9 mouse cellular contexts compared by ENCODE assay signal in the genomic region with DNA sequence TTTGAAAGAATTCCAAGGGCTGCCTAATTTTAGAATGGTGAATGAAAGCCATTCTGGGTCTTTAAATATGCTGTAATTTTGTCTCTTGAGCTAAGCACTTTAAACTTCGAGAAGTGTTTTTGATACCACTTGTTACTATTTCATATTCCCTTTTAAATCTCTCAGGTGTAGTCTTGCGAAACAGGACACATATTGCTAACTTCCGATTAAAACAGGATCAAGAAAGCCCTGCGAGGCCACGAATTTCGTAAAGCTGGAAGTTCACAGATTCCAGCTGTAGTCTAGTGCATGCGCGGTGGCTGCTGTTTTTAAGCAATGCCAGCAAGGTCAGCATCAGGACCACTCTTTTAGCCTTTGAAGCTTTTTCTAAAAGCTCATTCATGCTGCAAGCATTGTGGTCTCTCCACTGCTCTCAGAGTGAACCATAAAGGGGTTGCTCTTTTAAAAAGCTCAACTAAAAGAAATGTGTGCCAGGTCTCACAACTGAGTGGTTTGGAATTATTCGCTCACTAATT. TPM values are rescaled to one million over a fixed set of nuclear protein-coding genes. Genes with fewer than 3 reads are reported as not detected.
DNase-seq lines count a peak whose midpoint lies in the region; ATAC-seq and TF ChIP-seq lines count a peak whose summit lies in the region.
"Had no signal": no experiment of that assay in that cellular context is flagged by ENCODE, and none has a peak within 500 bp of the region (broad histone marks: within the 10 kb centered on the region; RNA-seq: fewer than 3 reads in every experiment).

No protein-coding gene starts in this region.

- no peak for TF ChIP-seq CTCF in heart, postnatal 0 days (IDR thresholded peaks at IDR 0.05; ENCODE audit: low read depth)

- no peak for ATAC-seq in heart, postnatal 0 days (ENCODE audit: insufficient read depth, low read depth)
- ATAC-seq in liver, embryonic 12.5 days, result no peak
- no peak for ATAC-seq in neural tube, embryonic 14.5 days (ENCODE audit: low read depth)

- H3K4me1 ChIP-seq in heart, postnatal 0 days (ENCODE audit: control insufficient read depth, insufficient read depth), result no peaks in the 10 kb centered on the region
- peaks cover 23% of the 10 kb centered on the region for H3K4me1 ChIP-seq in liver, embryonic 12.5 days
- H3K4me1 ChIP-seq in neural tube, embryonic 14.5 days (ENCODE audit: control insufficient read depth, insufficient read depth, low read length), result peaks cover 10% of the 10 kb centered on the region; the same call in 1 of the 2 replicates

- peak overlapping the region; percentile 80 for H3K4me2 ChIP-seq in heart, postnatal 0 days (ENCODE audit: low read depth, low read length)
- peak overlapping the region; percentile 85 for H3K4me2 ChIP-seq in liver, embryonic 12.5 days
- H3K4me2 ChIP-seq in neural tube, embryonic 14.5 days (ENCODE audit: low read depth, low read length), result peak overlapping the region; percentile 54

- H3K9me3 ChIP-seq in heart, postnatal 0 days (replicated peaks; ENCODE audit: control insufficient read depth, low read length), result no peaks in the 10 kb centered on the region
- H3K9me3 ChIP-seq in liver, embryonic 12.5 days (replicated peaks), result no peaks in the 10 kb centered on the region
- no peaks in the 10 kb centered on the region for H3K9me3 ChIP-seq in neural tube, embryonic 14.5 days (ENCODE audit: control insufficient read depth, low read length)

- peak; percentile 40 for DNase-seq in adrenal gland, postnatal 10 days
- no peak for DNase-seq in adrenal gland, adult 8-10 months
- DNase-seq in adrenal gland, postnatal 25 days, result peak; percentile 14
- DNase-seq in heart, postnatal 0 days (ENCODE audit: low spot score), result no peak
- DNase-seq in frontal cortex, postnatal 10 days (ENCODE audit: low spot score in 2 of 2), result no peak
- DNase-seq in left cerebral cortex, postnatal 14 days (ENCODE audit: low spot score in 2 of 2), result no peak

- peak overlapping the region; percentile 63; the same call in 1 of the 2 replicates for H3K9ac ChIP-seq in heart, postnatal 0 days (replicated peaks; ENCODE audit: low read depth, low read length)
- H3K9ac ChIP-seq in liver, embryonic 12.5 days, result peak overlapping the region; percentile 46
- H3K9ac ChIP-seq in neural tube, embryonic 14.5 days (replicated peaks; ENCODE audit: low read depth, low read length), result 0 out of 2 replicates have a peak overlapping the region, but pooled peaks have one; percentile 11

- no peaks in the 10 kb centered on the region for H3K27me3 ChIP-seq in heart, postnatal 0 days (ENCODE audit: control insufficient read depth, insufficient read depth, low read length)
- H3K27me3 ChIP-seq in liver, embryonic 12.5 days (replicated peaks), result no peaks in the 10 kb centered on the region
- H3K27me3 ChIP-seq in neural tube, embryonic 14.5 days (ENCODE audit: control insufficient read depth, insufficient read depth, low read length), result no peaks in the 10 kb centered on the region

- WGBS in heart, postnatal 0 days, result 69% methylated on average over 9 of the region's 9 CpGs
- WGBS in liver, embryonic 12.5 days (ENCODE audit: insufficient replicate concordance), result 74% methylated on average over 9 of the region's 9 CpGs
- 49% methylated on average over 9 of the region's 9 CpGs for WGBS in neural tube, embryonic 14.5 days

- H3K4me3 ChIP-seq in heart, postnatal 0 days (ENCODE audit: low read depth, low read length), result peak overlapping the region; percentile 76
- peak overlapping the region; percentile 73 for H3K4me3 ChIP-seq in liver, embryonic 12.5 days
- H3K4me3 ChIP-seq in neural tube, embryonic 14.5 days (ENCODE audit: low read depth, low read length), result peak overlapping the region; percentile 57

- intact Hi-C loops in left cerebral cortex, postnatal 14 days (cut with DNase I), result no loop called here

- H3K27ac ChIP-seq in heart, postnatal 0 days (ENCODE audit: low read depth), result peak overlapping the region; percentile 92
- H3K27ac ChIP-seq in liver, embryonic 12.5 days, result peak overlapping the region; percentile 75
- peak overlapping the region; percentile 86; the same call in 1 of the 2 replicates for H3K27ac ChIP-seq in neural tube, embryonic 14.5 days (ENCODE audit: low read depth, low read length)

- TF ChIP-seq EP300 in heart, postnatal 0 days (IDR thresholded peaks at IDR 0.05; ENCODE audit: low read depth), result no peak

- peaks cover 10% of the 10 kb centered on the region; the same call in 1 of the 2 replicates for H3K36me3 ChIP-seq in heart, postnatal 0 days (replicated peaks; ENCODE audit: control insufficient read depth, insufficient read depth, low read length)
- H3K36me3 ChIP-seq in liver, embryonic 12.5 days, result peaks cover 5% of the 10 kb centered on the region; the same call in 1 of the 2 replicates
- H3K36me3 ChIP-seq in neural tube, embryonic 14.5 days (ENCODE audit: control insufficient read depth, insufficient read depth, low read length), result no peaks in the 10 kb centered on the region

RNA-seq across cellular contexts. Expression of a gene that starts 0.8 kb away (rescaled TPM):
- total RNA-seq in adrenal gland, postnatal 10 days (2021), result 10 to 100 TPM; 12.0 to 15.0 TPM
- total RNA-seq in adrenal gland, adult 8-10 months (2022), result 10 to 100 TPM; 12.3 to 14.2 (median 13.2) TPM
- 12.8 and 17.4 TPM in 2 replicates for total RNA-seq in adrenal gland, postnatal 25 days (2021)
- 3.5 and 13.0 TPM in 2 replicates for total RNA-seq in heart, postnatal 0 days (2014; rRNA removed; ENCODE audit: low replicate concordance)
- polyA plus RNA-seq in heart, postnatal 0 days (2015; fragmentation: Nextera tagmentation; extraction: Ambion mirVana), result 9.4 and 12.8 TPM in 2 replicates
- polyA plus RNA-seq in liver, embryonic 12.5 days (2016; fragmentation: Nextera tagmentation; extraction: Ambion mirVana), result 14.3 and 15.4 TPM in 2 replicates
- 14.7 and 15.7 TPM in 2 replicates for polyA plus RNA-seq in neural tube, embryonic 14.5 days (2014; fragmentation: Nextera tagmentation; extraction: Ambion mirVana)
- total RNA-seq in left cerebral cortex, postnatal 14 days (2021), result 1 to 10 TPM; 6.2 to 7.2 TPM

RNA-seq across cellular contexts. Expression of a gene that starts 26.1 kb away (rescaled TPM):
- not detected for total RNA-seq in adrenal gland, postnatal 10 days (2021)
- total RNA-seq in adrenal gland, adult 8-10 months (2022), result under 1 TPM in 2 of 4 experiments, not detected in 2; 0.45 to 0.77 TPM
- total RNA-seq in adrenal gland, postnatal 25 days (2021), result 0.70 TPM in 1 of 2 replicates, not detected in the other
- not detected in 2 replicates for total RNA-seq in heart, postnatal 0 days (2014; rRNA removed; ENCODE audit: low replicate concordance)
- polyA plus RNA-seq in heart, postnatal 0 days (2015; fragmentation: Nextera tagmentation; extraction: Ambion mirVana), result not detected in 2 replicates
- polyA plus RNA-seq in liver, embryonic 12.5 days (2016; fragmentation: Nextera tagmentation; extraction: Ambion mirVana), result not detected in 2 replicates
- polyA plus RNA-seq in neural tube, embryonic 14.5 days (2014; fragmentation: Nextera tagmentation; extraction: Ambion mirVana), result not detected in 2 replicates
- total RNA-seq in left cerebral cortex, postnatal 14 days (2021), result 1 to 10 TPM; 1.4 to 1.8 TPM
- total RNA-seq: hematopoietic stem cell, adult 5-6 weeks had no signal

Comparison
In these comparisons a context has a peak if more than half of its experiments do, and no peak if none do; other contexts are left out.
1. DNase-seq: peak in adrenal gland, postnatal 10 days (single experiment) and adrenal gland, postnatal 25 days (single experiment); none in adrenal gland, adult 8-10 months (single experiment), heart, postnatal 0 days (single experiment), frontal cortex, postnatal 10 days (0 of 2) and left cerebral cortex, postnatal 14 days (0 of 2).
2. H3K9ac ChIP-seq: peak in every context shown above with its lines; median percentile 63 in heart, postnatal 0 days; 46 in liver, embryonic 12.5 days; 11 in neural tube, embryonic 14.5 days.
3. Peak in every context shown above with its lines, with median percentiles within 50 percentile points of each other: H3K27ac ChIP-seq, H3K4me2 ChIP-seq and H3K4me3 ChIP-seq.